Mouse (Mus musculus): ENCODE results near the gene Mcm10. TPM values are rescaled to one million over a fixed set of nuclear protein-coding genes. Genes with fewer than 3 reads are reported as not detected.
A peak's percentile ranks its signal among the peaks of the same experiment; 100 is the strongest.

The Mcm10 gene
- total and polyA plus RNA-seq, 2 experiments from 2014 or later = 2.0 to 2.3 TPM

- no peaks in the 10 kb centered on the region for H3K27me3 ChIP-seq (ENCODE audit: insufficient read depth, low read length)
- DNase-seq (no peak), ATAC-seq (no peak)
- no peak overlapping the region for H3K4me2 ChIP-seq (ENCODE audit: low read depth)
- no peak overlapping the region for H3K4me3 ChIP-seq (ENCODE audit: low read depth, low read length)
- no peaks in the 10 kb centered on the region for H3K9me3 ChIP-seq (ENCODE audit: low read length)
- WGBS = 73% methylated on average over 13 of the region's 13 CpGs
- H3K27ac ChIP-seq (ENCODE audit: low read depth, low read length) = no peak overlapping the region
- no peak overlapping the region for H3K9ac ChIP-seq
- peaks cover 3% of the 10 kb centered on the region; the same call in 1 of the 2 replicates for H3K4me1 ChIP-seq (ENCODE audit: insufficient read depth)
- no peaks in the 10 kb centered on the region for H3K36me3 ChIP-seq (ENCODE audit: insufficient read depth)
- TF ChIP-seq CTCF (IDR thresholded peaks at IDR 0.05; ENCODE audit: low read depth) = no peak
Observed at GRCm38 (mm10) chr2:5039350-5040170, 27.0 kb upstream of the Mcm10 start.

- peak; percentile 27; the same call in 1 of the 2 replicates for ATAC-seq
- Histone ChIP-seq H3K4me1 (ENCODE audit: insufficient read depth) (peaks cover 3% of the 10 kb centered on the region; the same call in 1 of the 2 replicates), H3K4me2 (ENCODE audit: low read depth) (no peak overlapping the region), H3K9me3 (ENCODE audit: low read length) (no peaks in the 10 kb centered on the region), H3K27ac (ENCODE audit: low read depth, low read length) (no peak overlapping the region), H3K27me3 (ENCODE audit: insufficient read depth, low read length) (no peaks in the 10 kb centered on the region), H3K36me3 (ENCODE audit: insufficient read depth) (no peaks in the 10 kb centered on the region), H3K4me3 (ENCODE audit: low read depth, low read length) (no peak overlapping the region), H3K9ac (no peak overlapping the region)
- DNase-seq = no peak
- no peak for TF ChIP-seq CTCF (IDR thresholded peaks at IDR 0.05; ENCODE audit: low read depth)
- WGBS = 31% methylated on average over 5 of the region's 5 CpGs
Observed at GRCm38 (mm10) chr2:5038320-5038719, 25.7 kb upstream of the Mcm10 start.

DNA sequence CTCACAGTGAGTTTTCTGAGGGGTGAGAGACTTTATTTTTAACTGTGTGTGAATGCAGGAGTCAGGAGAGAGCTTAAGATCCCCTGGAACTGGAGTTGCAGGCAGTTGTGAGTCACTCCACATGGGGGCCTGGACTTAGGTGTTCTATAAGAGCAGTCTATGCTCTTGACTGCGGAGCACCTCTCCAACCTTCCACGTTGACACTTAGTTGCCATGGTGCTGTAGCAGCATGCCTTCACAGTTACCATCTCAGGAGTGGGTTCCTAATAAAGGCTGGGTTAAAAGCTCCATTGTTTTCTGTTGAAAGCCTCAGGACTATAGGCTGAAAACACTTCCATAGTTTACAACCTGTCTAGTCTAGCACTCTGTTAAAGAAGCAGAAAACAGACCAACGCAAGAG, 24.8 kb upstream of the Mcm10 start:
- TF ChIP-seq CTCF (IDR thresholded peaks at IDR 0.05; ENCODE audit: low read depth) = no peak
- 25% methylated on average over 3 of the region's 3 CpGs for WGBS

GRCm38 (mm10) chr2:5036411-5037076, 24.0 kb upstream of the Mcm10 start:
- no peak overlapping the region for H3K4me3 ChIP-seq (ENCODE audit: low read depth, low read length)
- peaks cover 3% of the 10 kb centered on the region; the same call in 1 of the 2 replicates for H3K4me1 ChIP-seq (ENCODE audit: insufficient read depth)
- no peak for ATAC-seq
- no peak for DNase-seq
- H3K9ac ChIP-seq = no peak overlapping the region
- WGBS = 61% methylated on average over 10 of the region's 10 CpGs
- no peak for TF ChIP-seq CTCF (IDR thresholded peaks at IDR 0.05; ENCODE audit: low read depth)
- H3K27ac ChIP-seq (ENCODE audit: low read depth, low read length) = no peak overlapping the region
- H3K27me3 ChIP-seq (ENCODE audit: insufficient read depth, low read length) = no peaks in the 10 kb centered on the region
- H3K9me3 ChIP-seq (ENCODE audit: low read length) = no peaks in the 10 kb centered on the region
- no peaks in the 10 kb centered on the region for H3K36me3 ChIP-seq (ENCODE audit: insufficient read depth)
- no peak overlapping the region for H3K4me2 ChIP-seq (ENCODE audit: low read depth)

More for the DNA sequence above, 24.8 kb upstream of the Mcm10 start:
- DNase-seq = no peak
- ATAC-seq = no peak
- Histone ChIP-seq H3K9ac (no peak overlapping the region), H3K4me2 (ENCODE audit: low read depth) (no peak overlapping the region), H3K4me1 (ENCODE audit: insufficient read depth) (peaks cover 3% of the 10 kb centered on the region; the same call in 1 of the 2 replicates), H3K27ac (ENCODE audit: low read depth, low read length) (no peak overlapping the region), H3K36me3 (ENCODE audit: insufficient read depth) (no peaks in the 10 kb centered on the region), H3K9me3 (ENCODE audit: low read length) (no peaks in the 10 kb centered on the region), H3K4me3 (ENCODE audit: low read depth, low read length) (no peak overlapping the region), H3K27me3 (ENCODE audit: insufficient read depth, low read length) (no peaks in the 10 kb centered on the region)

- no peaks in the 10 kb centered on the region for H3K27me3 ChIP-seq (ENCODE audit: insufficient read depth, low read length)
- no peak for DNase-seq
- H3K4me1 ChIP-seq (ENCODE audit: insufficient read depth) = peaks cover 3% of the 10 kb centered on the region; the same call in 1 of the 2 replicates
- no peak overlapping the region for H3K4me3 ChIP-seq (ENCODE audit: low read depth, low read length)
- no peaks in the 10 kb centered on the region for H3K36me3 ChIP-seq (ENCODE audit: insufficient read depth)
- WGBS = 75% methylated on average over 9 of the region's 9 CpGs
- H3K4me2 ChIP-seq (ENCODE audit: low read depth) = no peak overlapping the region
- H3K9me3 ChIP-seq (ENCODE audit: low read length) = no peaks in the 10 kb centered on the region
- H3K9ac ChIP-seq = no peak overlapping the region
- no peak for TF ChIP-seq CTCF (IDR thresholded peaks at IDR 0.05; ENCODE audit: low read depth)
- ATAC-seq = no peak
- H3K27ac ChIP-seq (ENCODE audit: low read depth, low read length) = no peak overlapping the region
Observed at GRCm38 (mm10) chr2:5035241-5035640, 22.6 kb upstream of the Mcm10 start.

- no peak overlapping the region for H3K9ac ChIP-seq
- ATAC-seq = no peak
- peaks cover 3% of the 10 kb centered on the region; the same call in 1 of the 2 replicates for H3K4me1 ChIP-seq (ENCODE audit: insufficient read depth)
- no peak overlapping the region for H3K4me2 ChIP-seq (ENCODE audit: low read depth)
- no peaks in the 10 kb centered on the region for H3K36me3 ChIP-seq (ENCODE audit: insufficient read depth)
- no peak overlapping the region for H3K27ac ChIP-seq (ENCODE audit: low read depth, low read length)
- 87% methylated on average over 8 of the region's 8 CpGs for whole genome bisulfite sequencing
- no peak for DNase-seq
- no peak overlapping the region for H3K4me3 ChIP-seq (ENCODE audit: low read depth, low read length)
- H3K9me3 ChIP-seq (ENCODE audit: low read length) = no peaks in the 10 kb centered on the region
- no peak for TF ChIP-seq CTCF (IDR thresholded peaks at IDR 0.05; ENCODE audit: low read depth)
- no peaks in the 10 kb centered on the region for H3K27me3 ChIP-seq (ENCODE audit: insufficient read depth, low read length)
Observed at GRCm38 (mm10) chr2:5034801-5035200, 22.2 kb upstream of the Mcm10 start.
